17 mouse cellular contexts compared by ENCODE assay signal in genomic region chr4:87642002-87642401, GRCm38 (mm10).
A peak's percentile ranks its signal among the peaks of the same experiment; 100 is the strongest.
DNase-seq lines count a peak whose midpoint lies in the region; ATAC-seq lines count a peak whose summit lies in the region.
"Had no signal": no experiment of that assay in that cellular context is flagged by ENCODE, and none has a peak within 500 bp of the region (broad histone marks: within the 10 kb centered on the region; RNA-seq: fewer than 3 reads in every experiment).

No protein-coding gene starts in this region.

- DNase-seq in kidney, adult 18-20 months, result peak; percentile 17
- DNase-seq in kidney, postnatal 4 days, result no peak
- DNase-seq in lung, postnatal 36 days, result peak; percentile 15
- DNase-seq in lung, postnatal 10 days, result no peak
- peak; percentile 35 for DNase-seq in kidney, postnatal 14 days
- DNase-seq in spleen, postnatal 14 days (ENCODE audit: low spot score in 2 of 2), result no peak
- DNase-seq: adrenal gland, postnatal 10 days; cerebellum, adult 8-10 months; cerebellum, postnatal 25 days; gastrocnemius, postnatal 25 days; heart, adult 11 months; right cerebral cortex, postnatal 25 days; thymus, postnatal 14 days had no signal

- no peak for ATAC-seq in erythroblast, adult 5-6 weeks (replicated peaks; ENCODE audit: low FRiP score, poor library complexity, severe bottlenecking)
- ATAC-seq: forebrain, embryonic 15.5 days; intestine, embryonic 16.5 days; midbrain, embryonic 16.5 days had no signal

Comparison
In these comparisons a context has a peak if more than half of its experiments do, and no peak if none do; other contexts are left out.
1. DNase-seq: peak in kidney, adult 18-20 months (single experiment), lung, postnatal 36 days (single experiment) and kidney, postnatal 14 days (single experiment); none in kidney, postnatal 4 days (0 of 2), lung, postnatal 10 days (single experiment) and spleen, postnatal 14 days (0 of 2).